Mouse (Mus musculus) cortical plate, adult 2 months (tissue): ENCODE measurements around the gene Kirrel3.

ENCODE experiments used
- CTCF ChIP-seq: fragments of 200-500 bp; IDR thresholded peaks from 2 replicates; pipeline ENCODE4 v1.5.1; 2011; ENCODE audit warnings: mild to moderate bottlenecking, control low read depth, low read length; ENCODE audit not compliant: insufficient read depth; ENCODE audit errors: extremely low read depth
- POLR2A ChIP-seq: fragments of 200-500 bp; IDR thresholded peaks from 2 replicates; pipeline ENCODE4 v1.6.1; 2011; ENCODE audit warnings: mild to moderate bottlenecking, low read length, control low read depth; ENCODE audit not compliant: insufficient read depth; ENCODE audit errors: extremely low read depth

- TF ChIP-seq POLR2A (no peak), CTCF (no peak)
Observed at GRCm38 (mm10) chr9:35018056-35018455, 532.4 kb downstream of the Kirrel3 start.
